Mouse (Mus musculus): ENCODE results near the gene Klk1b16.
"Not testable (repeated sequence)": the region's sequence is repeated elsewhere in the genome, so short reads cannot be mapped to it uniquely, and the experiment has no call there.

DNA sequence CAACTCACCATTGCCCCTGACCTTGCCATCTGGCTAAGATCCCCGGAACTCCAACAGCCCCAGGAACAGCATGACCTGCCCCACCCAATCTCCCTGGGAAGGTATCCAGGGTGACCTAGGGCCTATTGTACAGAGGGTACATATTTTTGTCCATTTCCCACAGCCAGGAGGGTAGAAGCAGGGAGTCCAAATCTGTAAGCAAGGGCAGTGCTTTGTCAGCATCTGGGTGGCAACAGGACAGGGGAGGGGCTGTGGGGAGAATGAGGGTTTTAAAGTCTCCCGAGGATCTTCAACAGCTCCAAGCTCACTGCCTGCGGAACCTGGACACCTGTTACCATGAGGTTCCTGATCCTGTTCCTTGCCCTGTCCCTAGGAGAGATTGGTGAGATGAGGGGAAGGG, 34.5 kb upstream of the Klk1b16 start, which contains the start of gene Klk1b21:
- not testable (repeated sequence) for TF ChIP-seq CTCF (conservative IDR thresholded peaks at IDR 0.05; ENCODE audit: low read length); POU5F1 (IDR thresholded peaks at IDR 0.05; ENCODE audit: borderline replicate concordance, low read length)
